In genomic region chr8:7439869-7440268, GRCm38 (mm10) we compare ENCODE assay signal across 15 mouse cellular contexts.
DNase-seq lines count a peak whose midpoint lies in the region; ATAC-seq and TF ChIP-seq lines count a peak whose summit lies in the region.
"Had no signal": no experiment of that assay in that cellular context is flagged by ENCODE, and none has a peak within 500 bp of the region (broad histone marks: within the 10 kb centered on the region; RNA-seq: fewer than 3 reads in every experiment).

No protein-coding gene starts in this region.

- no peak overlapping the region for H3K4me2 ChIP-seq in forebrain, embryonic 11.5 days (ENCODE audit: low read depth, low read length, severe bottlenecking)
- H3K4me2 ChIP-seq in lung, embryonic 16.5 days (ENCODE audit: low read depth, low read length): 0 out of 2 replicates have a peak overlapping the region, but pooled peaks have one; percentile 13
- no peak overlapping the region for H3K4me2 ChIP-seq in forebrain, postnatal 0 days (ENCODE audit: low read depth)
- no peak overlapping the region for H3K4me2 ChIP-seq in midbrain, embryonic 16.5 days (ENCODE audit: low read length)
- H3K4me2 ChIP-seq in heart, embryonic 12.5 days: no peak overlapping the region

- H3K9ac ChIP-seq in forebrain, embryonic 11.5 days (ENCODE audit: low read length): no peak overlapping the region
- H3K9ac ChIP-seq in lung, embryonic 16.5 days (ENCODE audit: low read length): no peak overlapping the region
- H3K9ac ChIP-seq in forebrain, postnatal 0 days: no peak overlapping the region
- H3K9ac ChIP-seq in midbrain, embryonic 16.5 days (ENCODE audit: low read depth, low read length): no peak overlapping the region
- no peak overlapping the region for H3K9ac ChIP-seq in heart, embryonic 12.5 days
- H3K9ac ChIP-seq: liver, embryonic 14.5 days had no signal

- DNase-seq in forebrain, embryonic 11.5 days (ENCODE audit: low spot score): no peak
- DNase-seq in forebrain, embryonic 10.5 days (ENCODE audit: extremely low spot score, low spot score): no peak
- no peak for DNase-seq in lung, postnatal 4 days
- no peak for DNase-seq in forebrain, postnatal 0 days
- no peak for DNase-seq in T-cell, adult 2 months (ENCODE audit: low spot score)
- DNase-seq: adrenal gland, postnatal 10 days; cerebellum, postnatal 36 days; gastrocnemius, postnatal 10 days; kidney, adult 11 months; right cerebral cortex, postnatal 14 days had no signal

- H3K9me3 ChIP-seq in forebrain, embryonic 11.5 days (ENCODE audit: control insufficient read depth, low read length): no peaks in the 10 kb centered on the region
- H3K9me3 ChIP-seq in forebrain, embryonic 10.5 days: no peaks in the 10 kb centered on the region
- H3K9me3 ChIP-seq in lung, embryonic 16.5 days (ENCODE audit: control insufficient read depth, low read length): no peaks in the 10 kb centered on the region
- H3K9me3 ChIP-seq in forebrain, postnatal 0 days (ENCODE audit: low read length): no peaks in the 10 kb centered on the region
- H3K9me3 ChIP-seq in midbrain, embryonic 16.5 days (replicated peaks; ENCODE audit: control insufficient read depth, low read length, poor library complexity, severe bottlenecking): no peaks in the 10 kb centered on the region
- H3K9me3 ChIP-seq in heart, embryonic 12.5 days (replicated peaks): no peaks in the 10 kb centered on the region

- H3K4me3 ChIP-seq in forebrain, embryonic 11.5 days (ENCODE audit: low read depth, low read length): no peak overlapping the region
- no peak overlapping the region for H3K4me3 ChIP-seq in forebrain, embryonic 10.5 days
- no peak overlapping the region for H3K4me3 ChIP-seq in lung, embryonic 16.5 days (ENCODE audit: low read length)
- H3K4me3 ChIP-seq in forebrain, postnatal 0 days (ENCODE audit: low read depth, low read length): no peak overlapping the region
- H3K4me3 ChIP-seq in midbrain, embryonic 16.5 days (ENCODE audit: low read depth, low read length): no peak overlapping the region
- no peak overlapping the region for H3K4me3 ChIP-seq in heart, embryonic 12.5 days
- H3K4me3 ChIP-seq: layer of hippocampus, adult 2 months had no signal

- no peaks in the 10 kb centered on the region for H3K27me3 ChIP-seq in forebrain, embryonic 11.5 days (ENCODE audit: control insufficient read depth, insufficient read depth, low read length)
- H3K27me3 ChIP-seq in forebrain, embryonic 10.5 days (ENCODE audit: poor library complexity, severe bottlenecking): no peaks in the 10 kb centered on the region
- no peaks in the 10 kb centered on the region for H3K27me3 ChIP-seq in lung, embryonic 16.5 days (ENCODE audit: control insufficient read depth, insufficient read depth, low read depth, low read length)
- H3K27me3 ChIP-seq in forebrain, postnatal 0 days (ENCODE audit: insufficient read depth, low read length): no peaks in the 10 kb centered on the region
- no peaks in the 10 kb centered on the region for H3K27me3 ChIP-seq in midbrain, embryonic 16.5 days (ENCODE audit: control insufficient read depth, insufficient read depth, low read depth, low read length)
- H3K27me3 ChIP-seq in heart, embryonic 12.5 days (replicated peaks): no peaks in the 10 kb centered on the region

- peak; percentile 73 for ATAC-seq in forebrain, embryonic 11.5 days (replicated peaks; ENCODE audit: low FRiP score)
- ATAC-seq in lung, embryonic 16.5 days (ENCODE audit: low read depth): no peak
- ATAC-seq in forebrain, postnatal 0 days: no peak
- peak; percentile 25; the same call in 1 of the 2 replicates for ATAC-seq in midbrain, embryonic 16.5 days
- no peak for ATAC-seq in heart, embryonic 12.5 days (ENCODE audit: insufficient number of reproducible peaks, low FRiP score)

- WGBS in forebrain, embryonic 11.5 days: 21% methylated on average over 3 of the region's 3 CpGs
- WGBS in forebrain, embryonic 10.5 days: 30% methylated on average over 3 of the region's 3 CpGs
- WGBS in lung, embryonic 16.5 days: 37% methylated on average over 3 of the region's 3 CpGs
- 10% methylated on average over 3 of the region's 3 CpGs for WGBS in forebrain, postnatal 0 days
- WGBS in midbrain, embryonic 16.5 days: 12% methylated on average over 3 of the region's 3 CpGs
- WGBS in heart, embryonic 12.5 days: 56% methylated on average over 3 of the region's 3 CpGs

- H3K36me3 ChIP-seq in forebrain, embryonic 11.5 days (ENCODE audit: control insufficient read depth, insufficient read depth, low read length): no peaks in the 10 kb centered on the region
- H3K36me3 ChIP-seq in forebrain, embryonic 10.5 days (replicated peaks): no peaks in the 10 kb centered on the region
- H3K36me3 ChIP-seq in lung, embryonic 16.5 days (ENCODE audit: control insufficient read depth, insufficient read depth, low read length): no peaks in the 10 kb centered on the region
- H3K36me3 ChIP-seq in forebrain, postnatal 0 days (ENCODE audit: insufficient read depth): no peaks in the 10 kb centered on the region
- no peaks in the 10 kb centered on the region for H3K36me3 ChIP-seq in midbrain, embryonic 16.5 days (ENCODE audit: control insufficient read depth, insufficient read depth, low read length)
- no peaks in the 10 kb centered on the region for H3K36me3 ChIP-seq in heart, embryonic 12.5 days

- H3K27ac ChIP-seq in forebrain, embryonic 11.5 days (ENCODE audit: low read depth, low read length): no peak overlapping the region
- no peak overlapping the region for H3K27ac ChIP-seq in forebrain, embryonic 10.5 days
- H3K27ac ChIP-seq in lung, embryonic 16.5 days (ENCODE audit: low read length): no peak overlapping the region
- peak overlapping the region; percentile 41; the same call in 1 of the 2 replicates for H3K27ac ChIP-seq in forebrain, postnatal 0 days (ENCODE audit: low read depth, low read length)
- H3K27ac ChIP-seq in midbrain, embryonic 16.5 days (ENCODE audit: low read length): no peak overlapping the region
- no peak overlapping the region for H3K27ac ChIP-seq in heart, embryonic 12.5 days (ENCODE audit: poor library complexity, severe bottlenecking)
- H3K27ac ChIP-seq: layer of hippocampus, adult 2 months; liver, embryonic 14.5 days had no signal

- no peaks in the 10 kb centered on the region for H3K4me1 ChIP-seq in forebrain, embryonic 11.5 days (replicated peaks; ENCODE audit: control insufficient read depth, insufficient read depth, low read length)
- H3K4me1 ChIP-seq in forebrain, embryonic 10.5 days: peaks cover 15% of the 10 kb centered on the region
- H3K4me1 ChIP-seq in lung, embryonic 16.5 days (replicated peaks; ENCODE audit: control insufficient read depth, insufficient read depth, low read length): peaks cover 4% of the 10 kb centered on the region
- no peaks in the 10 kb centered on the region for H3K4me1 ChIP-seq in forebrain, postnatal 0 days (ENCODE audit: insufficient read depth)
- peaks cover 5% of the 10 kb centered on the region for H3K4me1 ChIP-seq in midbrain, embryonic 16.5 days (ENCODE audit: control insufficient read depth, insufficient read depth, low read length)
- H3K4me1 ChIP-seq in heart, embryonic 12.5 days (replicated peaks): no peaks in the 10 kb centered on the region

- TF ChIP-seq CTCF in forebrain, postnatal 0 days (IDR thresholded peaks at IDR 0.05; ENCODE audit: low read depth): no peak

Comparison
In these comparisons a context has a peak if more than half of its experiments do, and no peak if none do; other contexts are left out.
1. ATAC-seq: peak in forebrain, embryonic 11.5 days (single experiment) and midbrain, embryonic 16.5 days (single experiment); none in lung, embryonic 16.5 days (single experiment), forebrain, postnatal 0 days (single experiment) and heart, embryonic 12.5 days (single experiment).